In genomic region chr6:61271033-61271432, GRCm38 (mm10) we compare ENCODE assay signal across 29 mouse cellular contexts.
DNase-seq lines count a peak whose midpoint lies in the region; ATAC-seq lines count a peak whose summit lies in the region.
"Had no signal": no experiment of that assay in that cellular context is flagged by ENCODE, and none has a peak within 500 bp of the region (broad histone marks: within the 10 kb centered on the region; RNA-seq: fewer than 3 reads in every experiment).

No protein-coding gene starts in this region.

- no peaks in the 10 kb centered on the region for H3K9me3 ChIP-seq in forebrain, embryonic 13.5 days (replicated peaks)
- no peaks in the 10 kb centered on the region for H3K9me3 ChIP-seq in forebrain, embryonic 10.5 days
- no peaks in the 10 kb centered on the region for H3K9me3 ChIP-seq in hindbrain, embryonic 10.5 days
- no peaks in the 10 kb centered on the region for H3K9me3 ChIP-seq in hindbrain, embryonic 12.5 days (replicated peaks)
- H3K9me3 ChIP-seq in megakaryocyte, embryonic 14.5 days: no peaks in the 10 kb centered on the region
- H3K9me3 ChIP-seq: embryonic facial prominence, embryonic 12.5 days; G1E; heart, embryonic 15.5 days; limb, embryonic 10.5 days; limb, embryonic 15.5 days; liver, embryonic 15.5 days; neural tube, embryonic 12.5 days had no signal

- no peak for DNase-seq in forebrain, embryonic 10.5 days (ENCODE audit: extremely low spot score, low spot score)
- no peak for DNase-seq in hindbrain, embryonic 10.5 days (ENCODE audit: low spot score)
- DNase-seq: adrenal gland, postnatal 10 days; cerebellum, adult 8-10 months; cerebellum, postnatal 25 days; embryo, embryonic 11 days; heart, postnatal 36 days; kidney, adult 8-10 months; kidney, postnatal 10 days; layer of hippocampus, adult 9-11 months; lung, embryonic 14.5 days; right cerebral cortex, adult 18-20 months; spleen, adult 18-20 months; thymus, postnatal 4 days had no signal

- H3K4me2 ChIP-seq in forebrain, embryonic 13.5 days: no peak overlapping the region
- H3K4me2 ChIP-seq in hindbrain, embryonic 12.5 days (replicated peaks): no peak overlapping the region
- H3K4me2 ChIP-seq: embryonic facial prominence, embryonic 12.5 days; heart, embryonic 15.5 days; limb, embryonic 15.5 days; liver, embryonic 15.5 days; lung, embryonic 14.5 days; neural tube, embryonic 12.5 days had no signal

- H3K27ac ChIP-seq in forebrain, embryonic 13.5 days: no peak overlapping the region
- no peak overlapping the region for H3K27ac ChIP-seq in forebrain, embryonic 10.5 days
- 0 out of 2 replicates have a peak overlapping the region, but pooled peaks have one; percentile 1 for H3K27ac ChIP-seq in hindbrain, embryonic 10.5 days
- no peak overlapping the region for H3K27ac ChIP-seq in hindbrain, embryonic 12.5 days
- H3K27ac ChIP-seq: embryonic facial prominence, embryonic 12.5 days; heart, embryonic 15.5 days; limb, embryonic 10.5 days; limb, embryonic 15.5 days; liver, embryonic 15.5 days; neural tube, embryonic 12.5 days had no signal

- no peaks in the 10 kb centered on the region for H3K27me3 ChIP-seq in forebrain, embryonic 13.5 days
- H3K27me3 ChIP-seq in forebrain, embryonic 10.5 days (ENCODE audit: poor library complexity, severe bottlenecking): no peaks in the 10 kb centered on the region
- no peaks in the 10 kb centered on the region for H3K27me3 ChIP-seq in hindbrain, embryonic 10.5 days (ENCODE audit: insufficient read depth, poor library complexity, severe bottlenecking)
- no peaks in the 10 kb centered on the region for H3K27me3 ChIP-seq in hindbrain, embryonic 12.5 days
- no peaks in the 10 kb centered on the region for H3K27me3 ChIP-seq in megakaryocyte, embryonic 14.5 days (replicated peaks)
- H3K27me3 ChIP-seq: embryonic facial prominence, embryonic 12.5 days; heart, embryonic 15.5 days; limb, embryonic 15.5 days; liver, embryonic 15.5 days; neural tube, embryonic 12.5 days; Patski had no signal

- H3K4me1 ChIP-seq in forebrain, embryonic 13.5 days: 0 out of 2 replicates have a peak, but pooled peaks cover 10% of the 10 kb centered on the region
- peaks cover 10% of the 10 kb centered on the region for H3K4me1 ChIP-seq in forebrain, embryonic 10.5 days
- peaks cover 5% of the 10 kb centered on the region; the same call in 1 of the 2 replicates for H3K4me1 ChIP-seq in hindbrain, embryonic 10.5 days (replicated peaks)
- no peaks in the 10 kb centered on the region for H3K4me1 ChIP-seq in hindbrain, embryonic 12.5 days
- H3K4me1 ChIP-seq in megakaryocyte, embryonic 14.5 days: peaks cover 75% of the 10 kb centered on the region
- H3K4me1 ChIP-seq: embryonic facial prominence, embryonic 12.5 days; heart, embryonic 15.5 days; limb, embryonic 15.5 days; liver, embryonic 15.5 days; neural tube, embryonic 12.5 days had no signal

- peak; percentile 36; the same call in 1 of the 2 replicates for ATAC-seq in forebrain, embryonic 13.5 days
- no peak for ATAC-seq in hindbrain, embryonic 12.5 days (ENCODE audit: low FRiP score)
- ATAC-seq in megakaryocyte, adult 5-6 weeks (ENCODE audit: poor library complexity, severe bottlenecking): no peak
- ATAC-seq in megakaryocyte progenitor cell, adult 5-6 weeks (replicated peaks; ENCODE audit: poor library complexity): peak; percentile 35
- ATAC-seq: hindbrain, embryonic 16.5 days; midbrain, embryonic 16.5 days; Patski had no signal

- no peaks in the 10 kb centered on the region for H3K36me3 ChIP-seq in forebrain, embryonic 13.5 days (ENCODE audit: poor library complexity, severe bottlenecking)
- no peaks in the 10 kb centered on the region for H3K36me3 ChIP-seq in forebrain, embryonic 10.5 days (replicated peaks)
- H3K36me3 ChIP-seq in hindbrain, embryonic 10.5 days: no peaks in the 10 kb centered on the region
- no peaks in the 10 kb centered on the region for H3K36me3 ChIP-seq in hindbrain, embryonic 12.5 days
- no peaks in the 10 kb centered on the region for H3K36me3 ChIP-seq in megakaryocyte, embryonic 14.5 days (replicated peaks; ENCODE audit: low read length)
- H3K36me3 ChIP-seq: embryonic facial prominence, embryonic 12.5 days; G1E; heart, embryonic 15.5 days; limb, embryonic 10.5 days; limb, embryonic 15.5 days; liver, embryonic 15.5 days; neural tube, embryonic 12.5 days had no signal

- 82% methylated on average over 1 of the region's 2 CpGs for WGBS in forebrain, embryonic 13.5 days
- WGBS in forebrain, embryonic 10.5 days: 100% methylated on average over 1 of the region's 2 CpGs
- 77% methylated on average over 1 of the region's 2 CpGs for WGBS in hindbrain, embryonic 10.5 days
- 74% methylated on average over 1 of the region's 2 CpGs for WGBS in hindbrain, embryonic 12.5 days

- no peak overlapping the region for H3K4me3 ChIP-seq in forebrain, embryonic 13.5 days
- no peak overlapping the region for H3K4me3 ChIP-seq in forebrain, embryonic 10.5 days
- H3K4me3 ChIP-seq in hindbrain, embryonic 10.5 days: no peak overlapping the region
- no peak overlapping the region for H3K4me3 ChIP-seq in hindbrain, embryonic 12.5 days
- peak overlapping the region; percentile 71 for H3K4me3 ChIP-seq in megakaryocyte, embryonic 14.5 days (replicated peaks)
- H3K4me3 ChIP-seq: embryonic facial prominence, embryonic 12.5 days; heart, embryonic 15.5 days; limb, embryonic 10.5 days; limb, embryonic 15.5 days; liver, embryonic 15.5 days; neural tube, embryonic 12.5 days had no signal

- H3K9ac ChIP-seq in forebrain, embryonic 13.5 days: no peak overlapping the region
- no peak overlapping the region for H3K9ac ChIP-seq in hindbrain, embryonic 12.5 days
- H3K9ac ChIP-seq: embryonic facial prominence, embryonic 12.5 days; heart, embryonic 15.5 days; limb, embryonic 15.5 days; liver, embryonic 15.5 days; lung, embryonic 14.5 days; neural tube, embryonic 12.5 days had no signal

Comparison
In these comparisons a context has a peak if more than half of its experiments do, and no peak if none do; other contexts are left out.
1. ATAC-seq: peak in forebrain, embryonic 13.5 days (single experiment) and megakaryocyte progenitor cell, adult 5-6 weeks (single experiment); none in hindbrain, embryonic 12.5 days (single experiment) and megakaryocyte, adult 5-6 weeks (single experiment).